Mouse (Mus musculus): Measurements from ENCODE around the gene Polr1e. TPM values are rescaled to one million over a fixed set of nuclear protein-coding genes. Genes with fewer than 3 reads are reported as not detected.

Gene Polr1e
- polyA plus RNA-seq, 1 experiment from 2014 or later: 59.8 TPM

- no peaks in the 10 kb centered on the region for H3K27me3 ChIP-seq (ENCODE audit: control insufficient read depth, insufficient read depth, low read length)
- no peaks in the 10 kb centered on the region for H3K36me3 ChIP-seq (replicated peaks; ENCODE audit: control insufficient read depth, insufficient read depth, low read depth, low read length)
- ATAC-seq (replicated peaks; ENCODE audit: insufficient number of reproducible peaks, low FRiP score, low TSS enrichment, low read depth) (peak; percentile 86), DNase-seq (ENCODE audit: low spot score) (peak; percentile 60)
- peak overlapping the region; percentile 70 for H3K4me3 ChIP-seq (ENCODE audit: low read depth, low read length)
- peak overlapping the region; percentile 53 for H3K4me2 ChIP-seq (ENCODE audit: low read depth, low read length)
- no peaks in the 10 kb centered on the region for H3K9me3 ChIP-seq (replicated peaks; ENCODE audit: control insufficient read depth, low read length)
- 0% methylated on average over 31 of the region's 31 CpGs for WGBS
- H3K4me1 ChIP-seq (ENCODE audit: control insufficient read depth, insufficient read depth, low read length): no peaks in the 10 kb centered on the region
- H3K9ac ChIP-seq (replicated peaks; ENCODE audit: low read length): peak overlapping the region; percentile 86
- H3K27ac ChIP-seq (replicated peaks; ENCODE audit: low read depth, low read length): peak overlapping the region; percentile 91
Measured at GRCm38 (mm10) chr4:45011581-45012104, 6.7 kb upstream of the Polr1e start.

- Histone ChIP-seq H3K36me3 (replicated peaks; ENCODE audit: control insufficient read depth, insufficient read depth, low read depth, low read length) (no peaks in the 10 kb centered on the region), H3K9me3 (replicated peaks; ENCODE audit: control insufficient read depth, low read length) (no peaks in the 10 kb centered on the region), H3K27ac (replicated peaks; ENCODE audit: low read depth, low read length) (peak within 1 kb of the TSS; percentile 91), H3K4me3 (ENCODE audit: low read depth, low read length) (peak within 1 kb of the TSS; percentile 70), H3K4me1 (ENCODE audit: control insufficient read depth, insufficient read depth, low read length) (no peaks in the 10 kb centered on the region), H3K4me2 (ENCODE audit: low read depth, low read length) (peak within 1 kb of the TSS; percentile 65), H3K27me3 (ENCODE audit: control insufficient read depth, insufficient read depth, low read length) (no peaks in the 10 kb centered on the region), H3K9ac (replicated peaks; ENCODE audit: low read length) (peak within 1 kb of the TSS; percentile 86)
- under 1% methylated on average over 48 of the region's 63 CpGs for WGBS
- DNase-seq (ENCODE audit: low spot score) (peak; percentile 100), ATAC-seq (replicated peaks; ENCODE audit: insufficient number of reproducible peaks, low FRiP score, low TSS enrichment, low read depth) (peak; percentile 99)
Measured at GRCm38 (mm10) chr4:45012105-45012975, 6.0 kb upstream of the Polr1e start, which contains the start of gene Zbtb5. Gene Zbtb5, minus strand, starts transcription at chr4:45012412.

GRCm38 (mm10) chr4:45013031-45013431, 5.4 kb upstream of the Polr1e start:
- no peak for ATAC-seq (replicated peaks; ENCODE audit: insufficient number of reproducible peaks, low FRiP score, low TSS enrichment, low read depth)
- Histone ChIP-seq H3K4me3 (ENCODE audit: low read depth, low read length) (peak overlapping the region; percentile 56), H3K27me3 (ENCODE audit: control insufficient read depth, insufficient read depth, low read length) (no peaks in the 10 kb centered on the region), H3K9me3 (replicated peaks; ENCODE audit: control insufficient read depth, low read length) (no peaks in the 10 kb centered on the region), H3K27ac (replicated peaks; ENCODE audit: low read depth, low read length) (peak overlapping the region; percentile 54; the same call in 1 of the 2 replicates), H3K36me3 (replicated peaks; ENCODE audit: control insufficient read depth, insufficient read depth, low read depth, low read length) (no peaks in the 10 kb centered on the region), H3K4me1 (ENCODE audit: control insufficient read depth, insufficient read depth, low read length) (no peaks in the 10 kb centered on the region), H3K9ac (replicated peaks; ENCODE audit: low read length) (peak overlapping the region; percentile 72), H3K4me2 (ENCODE audit: low read depth, low read length) (peak overlapping the region; percentile 65)
- 3% methylated on average over 13 of the region's 13 CpGs for WGBS
- no peak for DNase-seq (ENCODE audit: low spot score)

- WGBS: 5% methylated on average over 2 of the region's 2 CpGs
Measured at GRCm38 (mm10) chr4:45013537-45013936, 4.8 kb upstream of the Polr1e start.

GRCm38 (mm10) chr4:45015615-45016014, 2.8 kb upstream of the Polr1e start:
- ATAC-seq (replicated peaks; ENCODE audit: insufficient number of reproducible peaks, low FRiP score, low TSS enrichment, low read depth): no peak
- Histone ChIP-seq H3K9ac (replicated peaks; ENCODE audit: low read length) (0 out of 2 replicates have a peak overlapping the region, but pooled peaks have one; percentile 5), H3K4me2 (ENCODE audit: low read depth, low read length) (no peak overlapping the region), H3K4me1 (ENCODE audit: control insufficient read depth, insufficient read depth, low read length) (peaks cover 2% of the 10 kb centered on the region), H3K4me3 (ENCODE audit: low read depth, low read length) (no peak overlapping the region), H3K27me3 (ENCODE audit: control insufficient read depth, insufficient read depth, low read length) (no peaks in the 10 kb centered on the region), H3K36me3 (replicated peaks; ENCODE audit: control insufficient read depth, insufficient read depth, low read depth, low read length) (no peaks in the 10 kb centered on the region), H3K9me3 (replicated peaks; ENCODE audit: control insufficient read depth, low read length) (no peaks in the 10 kb centered on the region), H3K27ac (replicated peaks; ENCODE audit: low read depth, low read length) (no peak overlapping the region)
- peak; percentile 74 for DNase-seq (ENCODE audit: low spot score)
- WGBS: 17% methylated on average over 3 of the region's 3 CpGs

More at GRCm38 (mm10) chr4:45013537-45013936, 4.8 kb upstream of the Polr1e start:
- Histone ChIP-seq H3K36me3 (replicated peaks; ENCODE audit: control insufficient read depth, insufficient read depth, low read depth, low read length) (no peaks in the 10 kb centered on the region), H3K4me2 (ENCODE audit: low read depth, low read length) (peak overlapping the region; percentile 65; the same call in 1 of the 2 replicates), H3K4me3 (ENCODE audit: low read depth, low read length) (peak overlapping the region; percentile 56), H3K27ac (replicated peaks; ENCODE audit: low read depth, low read length) (no peak overlapping the region), H3K9ac (replicated peaks; ENCODE audit: low read length) (peak overlapping the region; percentile 72; the same call in 1 of the 2 replicates), H3K4me1 (ENCODE audit: control insufficient read depth, insufficient read depth, low read length) (no peaks in the 10 kb centered on the region), H3K27me3 (ENCODE audit: control insufficient read depth, insufficient read depth, low read length) (no peaks in the 10 kb centered on the region), H3K9me3 (replicated peaks; ENCODE audit: control insufficient read depth, low read length) (no peaks in the 10 kb centered on the region)
- ATAC-seq (replicated peaks; ENCODE audit: insufficient number of reproducible peaks, low FRiP score, low TSS enrichment, low read depth) (no peak), DNase-seq (ENCODE audit: low spot score) (no peak)

- H3K27me3 ChIP-seq (ENCODE audit: control insufficient read depth, insufficient read depth, low read length): no peaks in the 10 kb centered on the region
- ATAC-seq (replicated peaks; ENCODE audit: insufficient number of reproducible peaks, low FRiP score, low TSS enrichment, low read depth): peak; percentile 27; the same call in 1 of the 2 replicates
- DNase-seq (ENCODE audit: low spot score): no peak
- WGBS: under 1% methylated on average over 14 of the region's 14 CpGs
- no peaks in the 10 kb centered on the region for H3K9me3 ChIP-seq (replicated peaks; ENCODE audit: control insufficient read depth, low read length)
- H3K27ac ChIP-seq (replicated peaks; ENCODE audit: low read depth, low read length): no peak overlapping the region
- peak overlapping the region; percentile 64 for H3K4me2 ChIP-seq (ENCODE audit: low read depth, low read length)
- peaks cover 2% of the 10 kb centered on the region for H3K4me1 ChIP-seq (ENCODE audit: control insufficient read depth, insufficient read depth, low read length)
- peak overlapping the region; percentile 78 for H3K4me3 ChIP-seq (ENCODE audit: low read depth, low read length)
- no peaks in the 10 kb centered on the region for H3K36me3 ChIP-seq (replicated peaks; ENCODE audit: control insufficient read depth, insufficient read depth, low read depth, low read length)
- H3K9ac ChIP-seq (replicated peaks; ENCODE audit: low read length): peak overlapping the region; percentile 69
Measured at GRCm38 (mm10) chr4:45019009-45019408, 626 bp downstream of the Polr1e start.

GRCm38 (mm10) chr4:45026459-45026858, 8.1 kb downstream of the Polr1e start:
- no peaks in the 10 kb centered on the region for H3K9me3 ChIP-seq (replicated peaks; ENCODE audit: control insufficient read depth, low read length)
- no peak overlapping the region for H3K4me3 ChIP-seq (ENCODE audit: low read depth, low read length)
- no peak overlapping the region for H3K4me2 ChIP-seq (ENCODE audit: low read depth, low read length)
- H3K27me3 ChIP-seq (ENCODE audit: control insufficient read depth, insufficient read depth, low read length): no peaks in the 10 kb centered on the region
- no peak overlapping the region for H3K27ac ChIP-seq (replicated peaks; ENCODE audit: low read depth, low read length)
- WGBS: 87% methylated on average over 4 of the region's 4 CpGs
- H3K4me1 ChIP-seq (ENCODE audit: control insufficient read depth, insufficient read depth, low read length): no peaks in the 10 kb centered on the region
- DNase-seq (ENCODE audit: low spot score) (no peak), ATAC-seq (replicated peaks; ENCODE audit: insufficient number of reproducible peaks, low FRiP score, low TSS enrichment, low read depth) (no peak)
- H3K9ac ChIP-seq (replicated peaks; ENCODE audit: low read length): no peak overlapping the region
- no peaks in the 10 kb centered on the region for H3K36me3 ChIP-seq (replicated peaks; ENCODE audit: control insufficient read depth, insufficient read depth, low read depth, low read length)

- Histone ChIP-seq H3K27me3 (ENCODE audit: control insufficient read depth, insufficient read depth, low read length) (no peaks in the 10 kb centered on the region), H3K4me3 (ENCODE audit: low read depth, low read length) (no peak overlapping the region), H3K4me2 (ENCODE audit: low read depth, low read length) (no peak overlapping the region), H3K9me3 (replicated peaks; ENCODE audit: control insufficient read depth, low read length) (no peaks in the 10 kb centered on the region), H3K36me3 (replicated peaks; ENCODE audit: control insufficient read depth, insufficient read depth, low read depth, low read length) (no peaks in the 10 kb centered on the region; the same call in 1 of the 2 replicates), H3K4me1 (ENCODE audit: control insufficient read depth, insufficient read depth, low read length) (no peaks in the 10 kb centered on the region), H3K9ac (replicated peaks; ENCODE audit: low read length) (no peak overlapping the region), H3K27ac (replicated peaks; ENCODE audit: low read depth, low read length) (no peak overlapping the region)
- 92% methylated on average over 9 of the region's 9 CpGs for WGBS
- no peak for ATAC-seq (replicated peaks; ENCODE audit: insufficient number of reproducible peaks, low FRiP score, low TSS enrichment, low read depth)
- no peak for DNase-seq (ENCODE audit: low spot score)
Measured at GRCm38 (mm10) chr4:45032586-45032985, 14.2 kb downstream of the Polr1e start.
